Mouse (Mus musculus) retina, embryonic 14.5 days (tissue): ENCODE measurements at regions not wholly inside any gene's neighbourhood (a gene's known extent, or its start where the extent isn't known, plus 50 kb on each side); places are given as distances from the start of the nearest gene placed in this dataset.

Source experiments
- DNase-seq: peaks from one replicate; pipeline ENCODE4 v3.0.0-alpha.2; 2015; ENCODE audit warnings: low spot score

DNA sequence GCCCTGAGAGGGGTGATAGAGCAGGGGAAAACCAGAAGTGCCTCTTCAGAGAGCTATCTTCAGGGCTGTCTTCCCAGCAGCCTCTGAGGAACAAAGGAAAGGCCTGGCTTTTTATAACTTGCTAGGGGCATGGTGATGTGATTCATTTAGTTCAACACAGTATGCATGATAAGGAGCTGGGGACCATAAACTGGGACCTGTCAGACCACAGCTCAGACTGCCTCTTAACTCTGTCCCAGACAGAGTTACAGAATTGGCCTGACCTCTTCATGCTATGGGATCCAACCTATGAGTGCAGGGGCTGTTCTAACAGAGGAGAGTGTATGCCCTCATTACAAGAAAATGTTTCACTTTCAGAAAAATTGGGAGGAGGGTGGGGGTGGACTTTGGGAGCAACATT is 59.3 kb upstream of the Il12b start:
- DNase-seq: no peak

DNA sequence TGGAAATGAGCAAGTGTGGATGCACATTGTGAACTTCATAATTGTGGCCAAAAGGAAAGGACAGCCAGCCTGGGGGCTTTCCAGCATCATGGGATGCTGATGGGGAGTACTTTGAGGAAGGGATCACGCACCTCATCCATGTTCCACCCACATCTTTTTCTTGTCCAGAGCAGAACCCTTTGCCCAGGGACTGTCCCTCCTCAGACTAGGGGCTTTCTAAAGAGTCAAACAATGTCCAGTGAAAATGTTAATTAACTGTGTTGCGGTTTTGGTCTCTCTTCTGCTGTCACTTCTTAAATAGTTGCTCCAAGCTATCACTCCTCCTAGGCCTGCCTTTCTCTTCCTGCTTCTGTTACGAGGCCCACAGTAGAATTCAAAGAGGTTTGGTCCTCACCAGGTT is 51.6 kb upstream of the Il12b start:
- no peak for DNase-seq

DNA sequence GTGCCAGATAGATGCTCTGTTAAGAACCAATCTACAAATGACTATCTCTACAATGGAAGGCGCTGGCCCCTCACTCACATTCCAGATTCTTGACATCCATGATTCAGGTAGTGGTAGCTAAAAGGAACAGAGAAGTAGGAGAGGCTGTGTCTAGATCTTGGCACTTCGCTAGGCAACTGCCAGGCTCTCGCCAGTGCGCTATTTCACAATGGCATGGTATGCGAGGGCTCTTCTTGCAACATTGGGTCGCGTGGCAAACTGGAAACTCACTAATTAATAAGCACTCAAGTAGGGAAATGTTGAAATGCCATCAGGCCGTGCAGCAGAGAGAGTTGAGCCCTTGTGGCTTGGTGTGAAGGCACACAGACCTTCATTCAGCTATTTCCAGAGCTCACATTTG is 50.3 kb upstream of the Il12b start:
- no peak for DNase-seq
